Mouse (Mus musculus) liver, adult (tissue): ENCODE measurements at regions not wholly inside any gene's neighbourhood (a gene's known extent, or its start where the extent isn't known, plus 50 kb on each side); places are given as distances from the start of the nearest gene placed in this dataset.

ENCODE experiments used
- GATA4 ChIP-seq: IDR thresholded peaks from 2 replicates; pipeline ENCODE4 v1.6.1; 2014; ENCODE audit warnings: mild to moderate bottlenecking, low read length; ENCODE audit not compliant: insufficient replicate concordance

GRCm38 (mm10) chr4:8084954-8085639, 153.7 kb downstream of the Car8 start:
- TF ChIP-seq GATA4, result no peak

DNA sequence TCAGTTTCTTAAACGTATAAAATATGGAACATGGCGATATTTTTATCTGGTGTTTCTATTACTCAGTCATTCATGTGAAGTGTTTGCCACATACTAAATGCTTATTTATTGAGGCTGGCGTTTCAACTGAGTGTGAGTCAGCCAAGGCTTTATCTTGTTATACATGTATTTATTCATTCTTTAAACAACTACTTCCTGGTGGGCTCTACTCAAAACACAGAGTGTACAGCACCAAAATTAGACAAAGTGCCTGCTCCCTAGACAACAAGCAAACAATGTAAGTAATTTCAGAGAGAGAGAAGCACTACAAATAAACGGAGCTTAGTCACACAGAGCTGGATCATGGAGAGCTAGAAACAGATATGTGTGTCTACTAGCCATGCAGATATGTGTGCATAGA, 159.5 kb downstream of the Car8 start:
- no peak for TF ChIP-seq GATA4

DNA sequence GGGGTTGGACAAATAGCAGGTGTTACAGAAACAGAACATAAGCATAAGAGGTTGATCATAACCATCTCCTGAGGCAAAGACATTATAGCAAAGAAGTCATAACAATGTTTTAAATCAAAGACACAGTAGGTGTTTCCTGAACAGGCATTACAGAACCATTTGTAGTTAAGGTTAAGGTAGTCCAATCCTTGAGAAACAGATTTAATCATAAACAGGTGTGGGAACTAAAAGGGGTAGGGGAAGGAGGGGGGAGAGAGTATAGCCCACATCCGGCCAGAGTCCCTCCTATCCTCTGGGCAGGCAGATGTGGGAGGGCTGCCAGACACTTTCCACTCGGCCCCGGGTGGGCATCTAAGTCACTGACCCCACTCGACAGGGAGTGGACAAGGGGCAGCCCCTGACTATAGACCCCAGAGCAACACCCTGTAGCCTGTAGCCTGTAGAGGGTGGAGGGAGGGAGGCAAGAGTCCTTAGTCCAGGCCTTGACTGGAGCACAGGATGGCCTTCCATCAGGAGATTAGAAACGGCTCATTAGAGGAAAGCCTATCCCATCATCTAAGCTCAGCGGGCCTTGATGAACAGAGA, 165.8 kb downstream of the Car8 start:
- no peak for TF ChIP-seq GATA4

GRCm38 (mm10) chr4:8068086-8068485, 170.8 kb downstream of the Car8 start:
- no peak for TF ChIP-seq GATA4

- TF ChIP-seq GATA4, result no peak
These were observed 197.1 kb downstream of the Car8 start for GRCm38 (mm10) chr4:8041776-8042175.

DNA sequence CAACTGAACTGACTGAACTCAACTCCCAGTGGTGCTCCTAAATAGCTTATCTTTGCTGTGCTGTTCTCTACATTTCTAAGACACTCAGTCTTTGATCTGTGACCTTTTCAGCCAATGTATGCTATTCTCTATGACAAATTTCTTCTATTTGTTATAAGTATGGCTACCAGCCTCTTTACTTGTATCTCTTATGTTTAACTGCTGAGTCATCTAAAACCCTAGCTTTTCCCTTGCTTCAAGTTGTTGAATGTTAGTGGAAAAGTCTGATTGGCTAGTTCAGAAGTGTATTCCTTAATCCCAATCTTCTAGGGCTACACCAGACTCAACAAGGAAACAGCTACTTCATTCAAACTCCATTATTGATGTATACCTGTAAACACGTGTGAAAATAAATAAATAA, 201.0 kb downstream of the Car8 start:
- TF ChIP-seq GATA4, result no peak

DNA sequence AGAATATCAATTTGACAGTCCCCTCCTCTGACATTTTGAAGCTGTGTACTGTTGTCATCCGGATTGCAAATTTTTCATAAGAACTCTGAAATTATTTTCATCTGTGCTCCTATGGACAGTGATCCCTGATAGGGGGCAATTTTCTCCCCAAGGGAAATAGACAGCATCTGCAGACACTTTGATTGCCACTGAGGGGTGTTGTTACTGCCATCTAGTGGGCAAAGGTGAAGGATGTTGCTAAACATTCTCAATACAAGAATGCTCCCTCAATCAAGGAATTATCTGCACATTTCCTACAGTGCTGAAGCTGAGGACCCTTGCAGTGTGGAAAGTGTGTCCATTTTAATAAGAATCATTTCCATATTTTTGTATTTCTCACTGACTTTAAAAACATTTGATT, 233.7 kb downstream of the Car8 start:
- no peak for TF ChIP-seq GATA4

GRCm38 (mm10) chr4:7997575-7997953, 241.3 kb downstream of the Car8 start:
- TF ChIP-seq GATA4, result no peak

GRCm38 (mm10) chr4:7996923-7997574, 241.8 kb downstream of the Car8 start:
- no peak for TF ChIP-seq GATA4

GRCm38 (mm10) chr4:7992944-7993343, 245.9 kb downstream of the Car8 start:
- TF ChIP-seq GATA4, result no peak

DNA sequence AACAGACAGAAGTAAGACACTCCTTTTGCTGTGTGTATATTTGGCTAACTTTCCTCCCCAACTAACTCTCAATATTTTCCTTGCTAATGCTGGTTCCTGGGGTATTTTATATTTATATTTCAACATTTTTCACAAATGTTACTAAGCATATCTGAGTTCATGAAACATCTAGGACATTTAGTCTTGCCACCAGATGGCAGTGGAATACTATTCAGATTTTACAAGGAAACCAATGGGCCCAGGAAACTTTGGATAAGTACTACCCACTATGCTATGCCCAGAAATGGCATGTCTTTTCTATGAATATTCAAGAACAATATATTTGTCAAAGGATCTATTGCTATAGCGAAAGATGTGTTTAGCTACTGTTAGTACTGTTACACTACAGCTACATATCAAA, 251.1 kb downstream of the Car8 start:
- no peak for TF ChIP-seq GATA4

DNA sequence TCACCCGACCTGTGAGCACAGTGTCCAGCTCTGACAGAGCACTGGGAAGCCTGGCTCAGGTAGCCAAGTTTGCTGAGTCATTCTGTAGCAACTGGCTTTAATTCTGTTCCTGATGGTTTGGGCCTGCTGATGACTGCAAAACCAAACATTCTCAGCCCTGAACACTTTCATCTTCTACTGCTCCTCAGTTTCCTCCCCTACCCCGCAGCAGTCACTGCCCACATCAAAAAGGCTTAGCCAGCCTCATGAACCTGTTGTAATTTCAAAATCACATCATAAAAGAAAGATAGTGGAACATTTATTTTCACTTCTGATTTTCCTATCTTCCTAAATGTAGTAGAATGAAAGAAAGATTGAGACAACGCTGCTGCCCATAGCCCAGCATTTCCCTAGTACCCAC, 251.5 kb downstream of the Car8 start:
- no peak for TF ChIP-seq GATA4

- TF ChIP-seq GATA4, result no peak
These were observed 254.0 kb downstream of the Car8 start for GRCm38 (mm10) chr4:7984814-7985213.

DNA sequence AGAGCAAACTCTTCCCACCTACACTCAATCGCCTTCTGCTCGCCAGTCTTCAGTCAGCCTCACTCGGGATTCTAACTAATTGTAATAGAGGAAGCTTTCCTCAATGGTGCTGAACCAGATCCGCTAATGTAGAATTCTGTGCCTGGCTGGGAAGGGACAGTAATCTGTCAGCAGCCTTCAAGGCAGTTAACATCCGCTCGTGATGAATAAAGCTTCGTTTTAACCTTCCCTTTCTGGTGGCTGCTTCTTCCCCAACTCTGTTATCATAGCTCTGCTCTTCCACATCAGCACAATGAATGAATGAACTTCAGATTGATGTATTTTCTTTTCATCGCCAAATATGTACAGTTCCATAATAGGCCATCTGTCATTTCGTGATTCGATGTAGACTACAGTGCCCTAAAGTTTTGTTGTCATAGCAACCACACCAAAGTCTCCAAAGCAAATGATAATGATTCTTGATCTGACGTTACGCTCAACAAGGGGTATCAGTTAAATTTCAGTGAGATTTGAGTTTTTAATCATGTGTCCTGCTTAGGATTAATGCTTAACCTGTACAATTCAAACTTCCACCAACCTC, 259.0 kb downstream of the Car8 start:
- TF ChIP-seq GATA4, result no peak

DNA sequence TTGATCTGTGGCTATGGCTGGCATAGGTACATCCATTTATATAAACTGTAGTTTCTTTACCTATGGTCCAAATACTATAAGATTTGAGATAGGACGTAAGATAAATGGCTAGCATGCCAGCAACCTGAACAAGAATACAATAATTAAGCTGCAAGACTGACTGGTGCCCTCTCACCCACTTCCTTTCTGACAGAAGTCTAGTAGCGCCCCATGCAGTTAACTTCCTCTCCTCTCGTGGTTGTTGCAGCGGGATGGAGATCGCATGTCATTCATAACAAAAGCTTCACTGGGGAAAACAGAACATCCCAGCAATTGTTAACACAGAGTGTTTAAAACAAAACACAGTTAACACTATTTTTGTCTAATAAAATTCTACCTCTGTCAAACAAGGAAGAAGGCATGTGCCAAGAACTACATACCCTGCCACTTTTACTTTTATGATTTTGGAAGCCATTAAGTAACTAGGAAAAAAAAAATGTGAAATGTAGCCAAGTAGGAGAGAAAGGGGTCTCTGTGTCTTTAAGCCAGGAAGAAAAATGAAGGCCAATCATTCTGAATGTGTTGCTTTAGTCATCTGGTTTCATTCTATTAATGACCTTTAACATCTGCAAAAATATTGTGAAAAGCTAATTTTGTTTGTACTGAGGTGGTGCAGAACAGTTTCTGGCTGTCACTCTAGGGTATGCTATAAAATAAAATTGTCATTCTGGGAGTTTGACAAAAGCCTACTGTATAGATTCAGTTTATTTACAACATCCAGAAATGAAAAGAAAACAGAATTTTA, 261.0 kb downstream of the Car8 start:
- TF ChIP-seq GATA4, result no peak

DNA sequence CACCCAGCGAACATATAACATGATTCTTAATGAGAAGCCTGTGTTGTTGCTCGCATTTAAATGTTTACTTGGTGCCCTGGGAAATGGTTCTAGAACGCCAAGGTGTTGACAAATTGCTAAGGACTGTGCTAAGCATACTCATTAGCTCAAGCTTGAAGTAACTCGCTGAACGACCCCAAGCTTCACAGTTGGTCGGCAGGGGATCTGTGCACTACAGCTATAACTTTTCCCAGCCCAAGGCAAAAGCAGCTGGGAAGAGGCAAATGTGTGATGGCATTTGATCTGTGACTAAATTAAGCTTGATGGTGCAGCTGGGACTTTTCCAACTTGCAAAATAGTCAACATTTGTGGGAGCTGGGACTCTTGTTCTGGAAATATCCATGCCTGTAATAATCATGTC, 268.6 kb downstream of the Car8 start:
- no peak for TF ChIP-seq GATA4

GRCm38 (mm10) chr4:7965663-7966062, 273.2 kb downstream of the Car8 start:
- TF ChIP-seq GATA4, result no peak
